Mouse (Mus musculus) heart, postnatal 14 days (tissue): ENCODE measurements at regions not wholly inside any gene's neighbourhood (a gene's known extent, or its start where the extent isn't known, plus 50 kb on each side); places are given as distances from the start of the nearest gene placed in this dataset.

Source experiments
- DNase-seq, 2 experiments: peaks; one replicate each; pipeline ENCODE4 v3.0.0; 2021 to 2022
- intact Hi-C: fragments of 180-260 bp; cut with DNase I; formaldehyde crosslinking; loops from one replicate; pipeline ENCODE4 v1.15.1; 2025

DNA sequence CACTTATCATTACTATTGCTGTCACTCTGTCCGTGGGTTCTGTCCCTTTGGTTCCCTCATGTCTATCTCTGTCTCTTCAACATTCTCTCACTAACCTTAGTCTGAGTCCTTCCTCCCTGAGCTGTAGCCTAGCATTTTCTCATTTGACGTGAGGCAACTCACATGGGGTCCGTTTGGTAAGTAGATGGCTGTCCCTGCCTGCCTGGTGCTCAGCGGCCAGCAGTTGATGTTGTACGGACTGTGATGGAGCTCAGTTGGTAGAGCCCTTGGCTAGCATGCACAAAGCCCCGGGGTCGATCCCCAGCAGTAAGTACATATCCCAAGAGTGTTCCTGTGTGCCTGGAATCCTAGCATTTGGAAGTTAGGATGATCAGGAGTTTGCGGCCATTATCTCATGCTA lies 287.0 kb upstream of the Rgma start:
- DNase-seq = no peak
- intact Hi-C loops = no loop called here

GRCm38 (mm10) chr7:73091758-73092157 lies 283.6 kb upstream of the Rgma start:
- DNase-seq = no peak
- intact Hi-C loops = no loop called here

DNA sequence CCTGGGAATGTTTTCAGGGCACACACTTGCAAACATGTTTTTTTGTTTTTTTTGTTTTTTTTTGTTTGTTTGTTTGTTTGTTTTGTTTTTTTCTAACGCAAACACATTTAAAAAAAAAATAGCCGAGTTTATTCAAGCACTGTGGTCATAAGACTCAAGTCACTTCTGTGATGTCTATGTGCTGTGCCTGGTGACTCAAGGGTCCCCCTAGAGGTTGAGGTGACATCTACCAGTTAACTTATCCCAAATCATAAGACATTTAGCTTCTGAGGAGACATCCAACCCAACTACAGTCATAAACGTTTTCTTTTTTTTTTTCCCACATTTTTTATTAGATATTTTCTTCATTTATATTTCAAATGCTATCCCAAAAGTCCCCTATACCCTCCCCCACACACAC lies 281.2 kb upstream of the Rgma start:
- DNase-seq = peak in 1 of 2 experiments; percentile 12
- intact Hi-C loops = no loop called here

- peak; percentile 56 to 69 for DNase-seq
- intact Hi-C loops = no loop called here
Observed at GRCm38 (mm10) chr7:73118871-73119270, 256.4 kb upstream of the Rgma start.

- intact Hi-C loops = no loop called here
- DNase-seq = peak in 1 of 2 experiments; percentile 27
Observed at GRCm38 (mm10) chr7:73120276-73120675, 255.0 kb upstream of the Rgma start.

GRCm38 (mm10) chr7:73124976-73125375 lies 250.3 kb upstream of the Rgma start:
- intact Hi-C loops = no loop called here
- DNase-seq = peak in 1 of 2 experiments; percentile 31

GRCm38 (mm10) chr7:73125864-73126263 lies 249.4 kb upstream of the Rgma start:
- DNase-seq = no peak
- intact Hi-C loops = no loop called here

GRCm38 (mm10) chr7:73135786-73136185 lies 239.5 kb upstream of the Rgma start:
- intact Hi-C loops = no loop called here
- DNase-seq = no peak

GRCm38 (mm10) chr7:73138269-73138668 lies 237.0 kb upstream of the Rgma start:
- intact Hi-C loops = no loop called here
- no peak for DNase-seq

- intact Hi-C loops = no loop called here
- DNase-seq = no peak
Observed at GRCm38 (mm10) chr7:73138861-73139493, 236.3 kb upstream of the Rgma start.

- intact Hi-C loops = no loop called here
- DNase-seq = no peak
Observed at GRCm38 (mm10) chr7:73139901-73140300, 235.4 kb upstream of the Rgma start.

DNA sequence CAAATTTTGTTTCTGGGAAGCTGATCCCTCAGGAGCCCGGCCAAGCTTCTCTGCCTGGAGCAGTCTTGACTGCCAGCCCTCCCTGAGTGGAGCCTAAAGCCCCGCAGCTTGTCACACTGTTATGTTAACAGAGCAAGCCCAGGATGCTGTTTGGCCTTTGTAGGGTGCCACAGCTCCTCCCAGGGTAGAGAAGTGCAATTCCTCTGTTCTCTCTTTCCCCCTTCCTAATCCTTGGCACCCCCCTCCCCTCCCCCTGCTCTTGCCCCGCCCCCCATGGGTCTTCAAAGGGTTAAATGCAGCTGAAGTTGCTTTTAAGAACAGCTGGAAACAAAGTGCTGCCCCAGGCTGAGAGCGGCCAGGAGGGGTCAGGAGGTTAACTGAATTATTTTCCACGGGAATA lies 234.1 kb upstream of the Rgma start:
- DNase-seq = no peak
- intact Hi-C loops = no loop called here

GRCm38 (mm10) chr7:73143902-73144301 lies 231.4 kb upstream of the Rgma start:
- no peak for DNase-seq
- intact Hi-C loops = no loop called here

DNA sequence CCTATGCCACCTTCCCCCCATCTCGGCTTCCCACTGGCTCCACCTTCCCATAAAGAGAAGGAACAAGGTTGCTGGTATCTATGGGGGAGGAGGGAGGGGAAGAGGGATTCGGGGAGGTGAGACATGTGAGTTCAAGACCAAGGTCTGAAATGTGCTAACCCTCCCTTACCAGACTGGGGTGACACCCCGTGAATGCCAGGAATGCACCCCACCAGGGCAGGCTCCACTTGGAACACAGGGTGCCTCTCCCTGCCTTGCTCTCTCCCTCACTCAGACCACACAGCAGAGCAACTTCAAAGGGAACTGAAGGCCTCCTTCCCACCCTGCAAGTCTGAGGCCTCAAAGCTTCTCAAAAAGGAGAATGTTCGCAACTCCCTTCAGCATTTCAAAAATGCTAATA lies 230.5 kb upstream of the Rgma start:
- DNase-seq = no peak
- intact Hi-C loops = no loop called here

DNA sequence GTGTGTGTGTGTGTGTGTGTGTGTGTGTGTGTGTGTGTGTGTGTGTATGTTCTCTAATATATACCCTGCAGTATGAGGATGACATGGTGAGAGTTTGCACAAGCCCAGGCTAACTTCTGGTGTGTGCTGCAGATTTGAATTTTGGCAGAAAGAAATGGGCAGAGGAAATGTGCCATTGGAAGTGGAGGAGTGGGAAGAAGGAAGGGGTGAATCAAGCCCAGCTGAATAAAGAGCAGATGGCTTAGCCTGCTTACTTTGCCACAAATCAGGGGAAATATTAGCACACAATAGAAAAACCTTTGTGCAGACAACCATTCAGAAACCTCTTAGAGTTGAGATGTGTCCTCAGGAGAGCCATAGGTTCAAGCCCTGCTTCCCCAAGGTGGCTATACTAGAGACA lies 228.1 kb upstream of the Rgma start:
- intact Hi-C loops = no loop called here
- no peak for DNase-seq

DNA sequence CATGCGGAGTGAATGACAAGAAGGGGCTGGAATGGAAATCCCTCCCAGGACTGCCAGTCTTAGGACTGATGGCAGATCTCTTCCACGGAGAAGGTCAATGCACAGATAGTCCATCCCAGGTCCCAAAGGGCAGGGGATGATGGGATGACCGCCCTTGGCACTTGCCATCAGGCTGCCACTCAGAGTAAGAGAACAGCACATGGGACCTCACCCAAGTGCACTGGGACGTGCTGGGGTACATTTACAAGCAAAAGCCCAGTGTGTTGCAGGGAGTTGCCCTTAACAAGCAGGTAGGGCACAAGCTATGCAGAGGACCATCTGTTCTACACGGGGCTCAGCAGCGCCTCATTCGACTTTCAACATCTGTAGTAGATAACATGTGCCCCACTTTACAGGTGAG lies 224.9 kb upstream of the Rgma start:
- no peak for DNase-seq
- intact Hi-C loops = no loop called here

DNA sequence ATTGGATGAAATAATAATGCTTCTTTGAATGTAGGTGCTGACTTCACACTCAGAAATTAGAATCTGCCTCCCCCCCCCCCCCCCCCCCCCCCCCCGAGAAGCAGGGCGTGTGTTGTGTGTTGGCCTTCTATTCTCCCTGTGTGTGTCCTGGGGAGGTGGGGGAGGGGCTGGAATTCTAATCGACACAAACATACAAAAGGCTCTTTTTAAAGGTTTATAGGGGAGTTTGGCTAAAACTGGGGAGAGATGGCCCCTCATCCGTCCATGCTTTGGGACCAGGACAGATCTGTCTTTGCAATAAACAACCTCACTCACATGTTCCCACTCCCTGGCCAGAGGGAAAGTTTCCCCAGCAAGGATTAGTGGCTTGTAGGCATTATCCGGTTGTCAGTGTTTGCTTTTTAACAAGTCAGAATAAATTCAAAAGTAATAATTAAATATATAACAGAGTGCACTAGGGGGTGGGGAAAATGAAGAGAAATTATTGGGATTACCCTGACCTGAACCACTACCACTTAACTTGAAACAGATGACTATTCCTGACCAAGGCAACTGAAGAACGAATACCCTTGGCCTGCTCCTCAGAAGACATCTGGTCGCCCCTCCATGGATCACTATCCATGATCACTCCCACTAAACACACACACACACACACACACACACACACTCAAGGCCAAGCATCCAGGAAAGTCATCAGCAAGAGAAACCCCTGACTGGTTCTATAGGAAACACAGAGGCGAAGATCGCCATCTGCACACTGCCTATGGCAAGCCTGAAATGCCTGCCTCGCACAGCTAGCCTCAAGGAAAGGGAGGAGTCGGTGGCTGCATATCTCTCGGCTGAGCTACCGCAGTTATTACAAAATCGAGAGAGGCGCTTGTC lies 223.5 kb upstream of the Rgma start:
- no peak for DNase-seq
- intact Hi-C loops = no loop called here

DNA sequence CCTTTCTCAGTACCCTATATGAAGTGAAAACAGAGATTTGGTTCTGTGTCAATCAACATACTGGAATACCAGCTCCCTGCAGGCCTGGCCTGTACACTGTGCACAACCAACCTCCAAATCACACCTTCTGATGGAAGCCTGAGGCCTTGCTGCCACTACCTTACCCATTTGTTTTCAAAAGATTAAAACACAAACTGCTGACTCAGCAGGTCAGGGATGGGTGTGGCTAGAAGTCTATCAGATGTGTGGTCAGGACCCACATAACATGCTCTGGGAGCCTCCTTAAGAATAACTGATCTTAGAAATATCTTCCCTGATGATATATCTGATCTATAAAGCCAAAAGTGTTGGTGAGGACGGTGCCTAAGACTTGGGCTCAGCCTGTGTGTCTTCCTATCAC lies 221.6 kb upstream of the Rgma start:
- no peak for DNase-seq
- intact Hi-C loops = no loop called here

DNA sequence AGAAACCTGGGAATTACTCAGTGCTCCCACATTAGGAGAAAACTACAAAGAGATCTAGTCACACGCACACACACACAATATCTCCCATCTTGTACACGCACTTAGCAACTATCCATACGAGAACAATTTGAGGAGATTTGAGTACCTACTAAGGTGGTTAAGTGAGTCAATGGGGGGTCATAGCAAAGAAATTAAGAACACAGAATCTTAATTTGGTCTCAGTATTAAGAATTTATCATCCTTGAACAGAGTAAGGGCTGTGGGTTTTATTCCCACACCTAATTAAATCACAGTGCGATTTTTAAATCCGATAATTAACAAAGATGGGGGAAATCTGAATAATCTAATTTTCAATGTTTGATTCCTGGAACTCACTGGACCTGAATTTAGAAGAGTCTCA lies 216.5 kb upstream of the Rgma start:
- no peak for DNase-seq
- intact Hi-C loops = no loop called here

- no peak for DNase-seq
- intact Hi-C loops = no loop called here
Observed at GRCm38 (mm10) chr7:73160968-73161367, 214.3 kb upstream of the Rgma start.

GRCm38 (mm10) chr7:73163687-73164086 lies 211.6 kb upstream of the Rgma start:
- DNase-seq = no peak
- intact Hi-C loops = no loop called here

GRCm38 (mm10) chr7:73165521-73165920 lies 209.8 kb upstream of the Rgma start:
- no peak for DNase-seq
- intact Hi-C loops = no loop called here
